Mouse (Mus musculus) bone marrow macrophage, adult 2 months (primary cell): ENCODE results near the gene Timm8a2.

ENCODE experiments used
- CTCF ChIP-seq: IDR thresholded peaks from 2 replicates; pipeline ENCODE4 v1.5.1; 2012; ENCODE audit warnings: low read depth, mild to moderate bottlenecking, low read length, moderate library complexity
- POLR2A ChIP-seq: IDR thresholded peaks from 2 replicates; pipeline ENCODE4 v1.6.1; 2012; ENCODE audit warnings: mild to moderate bottlenecking, low read depth, low read length, borderline replicate concordance

DNA sequence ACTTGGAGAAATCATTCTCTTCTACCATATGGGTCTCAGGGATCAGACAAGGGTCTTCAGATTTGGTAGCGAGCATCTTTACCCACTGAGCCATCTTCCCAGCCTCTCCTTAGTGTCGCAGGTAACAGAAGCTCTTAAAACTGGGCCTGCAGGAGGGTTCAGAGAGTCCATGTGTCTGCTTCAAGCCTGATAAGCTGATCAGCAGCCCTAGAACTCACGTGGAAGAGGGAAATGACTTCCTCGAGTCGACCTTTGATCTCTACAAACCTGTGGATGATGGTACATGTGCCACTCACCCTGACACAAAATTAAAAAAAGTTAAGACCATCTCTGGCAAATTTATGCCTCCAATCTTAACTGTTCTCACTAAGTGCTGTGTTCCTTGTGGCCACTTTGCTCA is 53.5 kb downstream of the Timm8a2 start:
- TF ChIP-seq POLR2A (no peak), CTCF (no peak)
